Mouse (Mus musculus): ENCODE measurements around the gene Fam171a1.

DNA sequence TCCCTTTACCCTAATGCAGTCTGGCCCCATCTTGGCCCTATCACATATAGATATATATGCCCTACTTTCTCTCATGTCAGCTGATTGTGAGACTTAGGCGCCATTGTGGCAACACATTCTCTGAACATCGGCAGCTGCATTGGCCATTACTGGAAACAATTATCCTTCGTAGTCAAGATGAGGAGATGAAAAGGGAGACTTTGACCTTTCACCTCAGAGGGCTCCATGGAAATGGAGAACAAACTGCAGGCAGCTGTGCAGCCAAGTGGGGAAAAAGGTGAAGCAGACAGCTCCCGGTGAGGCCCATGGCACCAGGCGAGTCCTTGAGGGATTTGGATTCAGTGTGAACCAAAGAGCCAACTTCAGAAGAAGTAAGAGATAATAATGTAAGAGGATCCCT, 81.5 kb downstream of the Fam171a1 start:
- no peak for TF ChIP-seq CTCF (IDR thresholded peaks at IDR 0.05; ENCODE audit: borderline replicate concordance, control insufficient read depth, extremely low read depth, insufficient read depth, low read length, poor library complexity)
- TF ChIP-seq POLR2A (IDR thresholded peaks at IDR 0.05; ENCODE audit: control insufficient read depth, extremely low read depth, insufficient read depth, low read length, poor library complexity), result no peak
